Mouse (Mus musculus) mouse trophoblast stem cell (cell line): Measurements from ENCODE around the gene Scrn2.

Experiments
- in situ Hi-C, 2 experiments: fragments of 300-500 bp; cut with MseI, MboI; formaldehyde crosslinking; loops; 2 replicates in 1 of 2; 3 replicates in 1 of 2; pipeline ENCODE4 v1.15.1; 2025

The Scrn2 gene

GRCm38 (mm10) chr11:97050216-97050943 is 20.6 kb downstream of the Scrn2 start, which contains the start of gene Osbpl7:
TSS of gene Osbpl7 (plus strand) at chr11:97050628.
- in situ Hi-C loops, result no loop called here

DNA sequence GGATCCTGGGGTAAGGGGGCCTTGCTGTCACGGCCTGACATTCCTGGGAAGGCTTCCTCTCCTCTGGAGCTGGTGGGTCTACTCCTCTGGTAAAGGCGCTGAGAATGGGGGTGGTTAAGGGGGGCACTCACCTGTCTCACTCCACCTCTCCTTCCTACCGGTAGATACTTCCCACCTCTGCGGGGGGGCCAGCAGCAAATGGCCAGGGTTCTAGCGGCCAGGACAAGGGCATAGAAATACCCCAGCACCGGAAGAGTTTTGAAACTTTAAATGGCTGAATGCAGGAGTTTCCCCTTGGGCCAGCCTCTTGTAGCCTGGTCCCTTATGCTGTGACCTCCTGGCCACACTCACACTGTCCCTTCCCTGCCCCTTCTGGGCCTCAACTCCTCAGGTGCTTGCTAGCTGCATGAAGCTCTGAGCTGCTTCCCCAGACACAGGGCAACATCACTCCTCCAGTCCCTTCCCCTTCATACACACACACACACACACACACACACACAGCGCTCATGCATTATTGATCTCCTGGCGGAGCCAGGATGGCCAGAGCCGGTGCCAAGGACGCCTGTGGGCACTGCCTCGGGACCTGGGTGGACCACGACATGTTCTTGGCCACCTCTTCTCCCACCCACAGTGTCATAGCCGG is 21.3 kb downstream of the Scrn2 start:
- in situ Hi-C loops, result no loop called here

DNA sequence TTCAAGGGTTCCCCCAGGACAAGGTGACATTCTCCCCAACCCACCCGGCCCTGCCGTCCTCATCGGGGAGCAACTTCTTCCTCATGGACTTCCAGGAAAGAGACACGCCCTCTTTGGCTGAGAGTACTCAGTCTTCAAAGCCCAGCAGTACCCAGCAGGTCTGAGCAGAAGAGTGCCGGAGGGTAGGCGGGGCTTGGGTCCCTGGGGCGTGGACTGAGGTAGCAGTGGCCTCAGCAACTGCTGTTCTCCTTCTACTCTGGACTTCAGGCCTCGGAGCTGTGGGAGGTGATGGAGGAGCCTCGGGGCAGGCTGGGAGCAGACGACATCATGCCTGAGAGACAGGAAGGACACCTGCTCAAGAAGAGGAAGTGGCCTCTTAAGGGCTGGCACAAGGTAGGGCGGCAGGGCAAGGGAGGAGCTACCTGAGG is 22.5 kb downstream of the Scrn2 start:
- in situ Hi-C loops, result no loop called here

DNA sequence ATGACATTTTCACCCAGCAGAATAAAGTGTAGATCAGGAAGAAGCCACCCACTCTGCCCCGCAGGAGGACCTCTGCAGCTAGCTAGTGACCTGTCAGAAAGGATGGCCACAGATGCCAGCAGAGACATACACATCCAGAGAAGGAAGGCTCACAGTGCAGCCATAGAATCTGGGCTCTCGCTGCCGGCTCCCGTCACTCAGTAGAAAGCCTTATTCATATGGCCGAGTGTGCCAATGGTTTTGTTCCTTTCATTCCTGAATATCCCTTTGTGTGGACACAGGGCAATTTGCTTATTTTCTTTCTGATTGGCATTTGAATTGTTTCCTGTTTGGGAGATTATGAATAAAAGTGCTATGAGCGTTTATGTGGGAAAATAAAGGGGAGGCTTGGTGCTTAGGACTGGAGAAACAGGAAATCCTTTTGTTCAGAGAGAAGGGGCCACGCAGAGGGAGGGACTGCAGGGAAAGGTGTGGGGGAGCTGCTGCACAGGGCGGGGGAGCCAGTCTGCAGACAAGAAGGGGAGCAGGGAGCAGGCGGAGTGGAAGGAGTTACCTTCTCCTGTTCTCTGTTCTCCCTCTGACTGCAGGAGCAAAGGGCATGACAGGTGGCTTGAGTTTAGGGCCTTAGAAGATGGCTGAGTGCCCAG is 33.7 kb downstream of the Scrn2 start:
- in situ Hi-C loops, result no loop called here

- in situ Hi-C loops, result no loop called here
Measured at GRCm38 (mm10) chr11:97063921-97064295, 34.2 kb downstream of the Scrn2 start.

- in situ Hi-C loops, result no loop called here
Measured at GRCm38 (mm10) chr11:97065538-97066295, 36.0 kb downstream of the Scrn2 start.

- in situ Hi-C loops, result no loop called here
Measured at GRCm38 (mm10) chr11:97066656-97067360, 37.1 kb downstream of the Scrn2 start.

DNA sequence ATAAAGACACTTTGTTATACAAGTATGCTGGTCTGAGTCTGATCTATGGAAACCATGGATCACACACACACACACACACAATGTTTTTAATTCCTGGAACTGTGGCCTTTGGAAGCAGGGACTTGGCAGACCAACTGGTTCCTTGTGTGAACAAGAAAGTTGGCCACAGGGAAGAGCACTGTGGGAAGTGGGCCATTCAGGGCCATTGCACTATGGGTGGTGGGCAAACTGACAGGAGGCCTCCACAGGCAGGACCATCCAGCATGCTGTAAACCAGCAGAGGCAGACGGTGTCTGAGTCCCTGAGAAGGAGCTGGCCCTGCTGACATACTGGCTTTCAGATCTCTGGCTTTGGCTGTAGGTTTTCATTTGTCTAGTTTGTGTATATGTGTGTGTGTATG is 39.6 kb downstream of the Scrn2 start:
- in situ Hi-C loops, result no loop called here

GRCm38 (mm10) chr11:97069770-97070169 is 40.0 kb downstream of the Scrn2 start:
- in situ Hi-C loops, result no loop called here

DNA sequence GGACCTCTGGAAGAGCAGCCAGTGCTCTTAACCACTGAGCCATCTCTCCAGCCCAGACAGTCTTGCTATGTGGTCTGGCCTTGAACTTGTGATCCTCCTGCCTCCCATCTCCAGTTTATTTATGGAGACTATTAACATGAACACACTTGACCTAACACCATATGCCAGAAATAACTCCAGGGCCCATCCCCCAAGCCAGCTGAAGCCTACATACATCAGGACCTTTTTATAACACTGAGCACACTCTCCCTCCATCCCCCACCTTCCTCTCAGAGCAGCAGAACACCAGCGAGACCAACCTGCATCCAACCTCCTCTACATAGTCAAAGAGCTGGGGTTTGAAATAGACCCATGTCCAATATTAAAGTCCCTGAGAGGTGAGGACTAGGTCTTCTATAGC is 41.4 kb downstream of the Scrn2 start:
- in situ Hi-C loops, result no loop called here

DNA sequence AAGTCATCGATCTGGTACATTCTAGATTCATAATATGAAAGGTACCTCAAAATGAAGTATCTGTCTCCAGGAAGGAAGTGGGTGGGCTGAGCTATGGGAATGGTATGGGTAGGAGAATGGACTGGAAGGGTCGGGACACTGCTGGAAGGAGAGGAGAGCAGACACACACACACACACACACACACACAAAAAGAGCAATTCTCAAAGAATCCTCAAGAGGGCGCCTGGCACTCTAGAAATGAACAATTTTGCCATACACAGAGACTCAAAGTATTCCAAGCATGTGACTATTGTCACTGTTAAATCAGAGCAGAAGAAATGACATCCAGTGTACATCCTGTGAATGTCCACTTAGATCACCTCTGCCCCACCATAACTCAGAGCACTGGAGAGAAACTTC is 42.8 kb downstream of the Scrn2 start:
- in situ Hi-C loops, result no loop called here

DNA sequence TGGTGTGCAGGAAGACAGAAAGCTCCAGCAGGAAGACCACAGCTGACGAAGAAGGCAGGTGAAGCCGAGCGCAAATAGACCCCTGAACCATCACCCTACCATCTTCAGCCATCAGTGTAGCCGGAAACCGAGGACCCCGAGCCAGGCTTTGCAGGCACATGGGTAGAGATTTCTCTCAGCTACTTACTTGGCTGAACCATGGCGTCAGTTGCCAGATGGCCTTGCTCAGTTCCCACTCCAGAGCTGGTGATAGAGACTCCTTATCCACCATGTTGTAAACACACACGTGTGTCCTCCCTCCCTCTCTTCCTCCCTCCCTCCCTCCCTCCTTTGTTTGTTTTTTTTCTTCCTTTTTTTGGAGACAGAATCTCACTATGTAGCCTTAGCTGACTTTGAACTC is 44.5 kb downstream of the Scrn2 start:
- in situ Hi-C loops, result no loop called here

DNA sequence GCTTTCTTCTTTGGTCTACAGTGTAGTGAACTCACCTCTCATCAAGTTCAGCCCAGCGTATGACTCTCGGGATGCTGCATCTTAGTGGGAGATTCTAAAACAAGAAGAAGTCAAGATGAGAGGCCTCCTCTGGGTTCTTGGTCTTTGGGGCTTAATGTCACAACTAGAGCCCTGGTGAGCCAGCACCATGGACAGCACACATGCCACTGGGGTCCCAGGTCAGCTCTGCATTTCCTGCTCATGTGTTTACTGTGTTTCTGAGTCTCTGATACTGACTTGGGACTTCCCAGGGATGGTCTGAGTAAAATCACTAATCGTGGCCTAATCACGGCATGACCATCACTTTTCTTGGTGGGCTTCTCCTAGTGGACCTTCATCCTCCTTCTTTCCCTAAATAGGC is 49.0 kb downstream of the Scrn2 start:
- in situ Hi-C loops, result no loop called here

DNA sequence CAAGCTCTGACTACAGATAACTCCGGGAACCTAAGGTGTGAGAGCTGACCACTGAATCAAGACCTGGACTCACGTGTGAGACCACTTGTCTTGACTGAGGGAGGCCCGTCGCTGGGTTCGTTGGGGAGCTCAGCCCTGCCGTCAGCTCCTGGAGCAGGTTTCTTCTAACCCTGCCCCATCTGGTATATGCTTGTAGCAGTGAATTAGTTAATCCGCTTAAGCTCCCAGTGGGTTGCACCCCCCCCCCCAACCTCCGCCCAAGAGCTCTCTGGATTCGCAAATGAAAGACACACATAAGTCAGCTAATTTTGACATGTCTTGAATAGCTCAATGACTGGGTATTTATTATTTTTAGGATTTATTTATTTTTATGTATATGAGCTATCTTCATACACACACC is 50.6 kb downstream of the Scrn2 start:
- in situ Hi-C loops, result no loop called here

GRCm38 (mm10) chr11:97082977-97083376 is 53.2 kb downstream of the Scrn2 start:
- in situ Hi-C loops, result no loop called here
